In the genomic region with DNA sequence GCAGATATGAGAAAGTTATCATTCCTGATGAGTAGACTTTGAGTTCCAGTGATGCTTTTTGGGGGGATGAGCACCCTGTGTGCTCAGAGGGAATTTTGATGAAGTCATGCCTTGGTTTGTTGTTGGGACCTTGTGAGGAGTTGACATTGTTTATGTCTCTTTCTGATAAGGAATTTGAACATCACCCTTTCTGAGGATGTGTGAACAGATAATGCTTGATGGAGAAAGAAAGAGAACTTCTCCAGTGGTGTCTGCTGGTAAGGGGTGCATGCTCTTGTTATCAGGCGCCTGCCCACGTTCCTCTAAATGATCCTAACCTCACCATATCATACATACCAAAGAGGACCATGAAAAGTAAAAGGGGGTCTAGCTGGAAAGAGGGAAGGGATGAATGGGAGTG, we compare ENCODE assay signal across 17 mouse cellular contexts.
DNase-seq lines count a peak whose midpoint lies in the region; TF ChIP-seq lines count a peak whose summit lies in the region.
"Had no signal": no experiment of that assay in that cellular context is flagged by ENCODE, and none has a peak within 500 bp of the region (broad histone marks: within the 10 kb centered on the region; RNA-seq: fewer than 3 reads in every experiment).

No protein-coding gene starts in this region.

- H3K27me3 ChIP-seq in MEL (ENCODE audit: control insufficient read depth in 1 of 2, insufficient read depth in 2 of 2, low read length in 2 of 2): no peaks in the 10 kb centered on the region
- H3K27me3 ChIP-seq: CH12.LX, Patski had no signal

- H3K4me1 ChIP-seq in MEL (ENCODE audit: control insufficient read depth in 1 of 2, insufficient read depth in 2 of 2, low read length in 2 of 2): peaks cover 4 to 46% of the 10 kb centered on the region in 2 experiments; a peak in 3 of 4 replicates

- no peak for TF ChIP-seq CTCF in MEL (IDR thresholded peaks at IDR 0.05 in 2 of 3, conservative IDR thresholded peaks at IDR 0.05 in 1 of 3; ENCODE audit: control insufficient read depth in 1 of 3, insufficient read depth in 1 of 3, low read depth in 2 of 3, low read length in 3 of 3, poor library complexity in 1 of 3, severe bottlenecking in 1 of 3)

- TF ChIP-seq POLR2A in MEL (IDR thresholded peaks at IDR 0.05; ENCODE audit: control insufficient read depth in 1 of 2, insufficient read depth in 1 of 2, low read depth in 1 of 2, low read length in 2 of 2, poor library complexity in 1 of 2): no peak

- no peak for TF ChIP-seq RAD21 in MEL (IDR thresholded peaks at IDR 0.05; ENCODE audit: low read depth, low read length)

- H3K9me3 ChIP-seq in MEL (replicated peaks; ENCODE audit: insufficient read depth, low read length): no peaks in the 10 kb centered on the region

- peak; percentile 74 to 78 for TF ChIP-seq EP300 in MEL (IDR thresholded peaks at IDR 0.05; ENCODE audit: low read depth in 1 of 2, low read length in 2 of 2)

- peak; percentile 53 for DNase-seq in MEL (ENCODE audit: low read depth, low spot score)
- no peak for DNase-seq in yolk sac, embryonic 10.5 days (ENCODE audit: low spot score)
- DNase-seq: adrenal gland, adult 2 months; adrenal gland, adult 8-10 months; adrenal gland, postnatal 10 days; adrenal gland, postnatal 14 days; adrenal gland, postnatal 25 days; adrenal gland, postnatal 36 days; B cell, adult 2 months; cerebellum, adult 11 months; cerebellum, adult 11-12 months; cerebellum, adult 18-20 months; cerebellum, adult 2 months; cerebellum, adult 8-10 months had no signal

- no peaks in the 10 kb centered on the region for H3K79me2 ChIP-seq in MEL (ENCODE audit: control insufficient read depth, insufficient read depth, low read length, poor library complexity)

- no peak overlapping the region for H3K4me3 ChIP-seq in MEL (ENCODE audit: control insufficient read depth in 1 of 2, insufficient read depth in 1 of 2, low read depth in 2 of 2, low read length in 2 of 2)

- peaks cover 0 to 33% of the 10 kb centered on the region in 2 experiments; a peak in 2 of 4 replicates for H3K36me3 ChIP-seq in MEL (ENCODE audit: control insufficient read depth in 1 of 2, insufficient read depth in 2 of 2, low read length in 2 of 2)
- H3K36me3 ChIP-seq: G1E had no signal

- H3K9ac ChIP-seq in MEL (ENCODE audit: control insufficient read depth, low read depth, low read length, poor library complexity, severe bottlenecking): no peak overlapping the region

- no peak overlapping the region; the same call in 1 of the 2 replicates for H3K27ac ChIP-seq in MEL (ENCODE audit: control insufficient read depth, low read depth, low read length)

TF ChIP-seq in MEL, 35 proteins besides CTCF, POLR2A, EP300 and RAD21:
- TF ChIP-seq MAX (IDR thresholded peaks at IDR 0.05; ENCODE audit: low read length) (peak; percentile 42), USF2 (IDR thresholded peaks at IDR 0.05; ENCODE audit: borderline replicate concordance in 1 of 2, insufficient read depth in 1 of 2, low read depth in 1 of 2, low read length in 2 of 2) (no peak), GABPA (IDR thresholded peaks at IDR 0.05; ENCODE audit: low read depth, low read length) (no peak), MAZ (IDR thresholded peaks at IDR 0.05; ENCODE audit: low read depth, low read length) (no peak; the same call in 1 of the 2 replicates), ZC3H11A (IDR thresholded peaks at IDR 0.05; ENCODE audit: low read depth, low read length) (no peak), MEF2A (IDR thresholded peaks at IDR 0.05; ENCODE audit: extremely low read depth, insufficient replicate concordance, low read depth, low read length, poor library complexity, severe bottlenecking) (no peak), MXI1 (IDR thresholded peaks at IDR 0.05; ENCODE audit: low read depth, low read length) (no peak), SMC3 (IDR thresholded peaks at IDR 0.05; ENCODE audit: low read depth, low read length) (no peak), ETS1 (IDR thresholded peaks at IDR 0.05; ENCODE audit: low read depth, low read length) (peak; percentile 65; the same call in 1 of the 2 replicates), MAFK (IDR thresholded peaks at IDR 0.05; ENCODE audit: borderline replicate concordance, low read depth, low read length) (no peak), ZNF384 (IDR thresholded peaks at IDR 0.05; ENCODE audit: low read depth, low read length) (no peak), TBP (IDR thresholded peaks at IDR 0.05; ENCODE audit: low read depth, low read length) (no peak), RCOR1 (IDR thresholded peaks at IDR 0.05; ENCODE audit: low read depth, low read length) (peak; percentile 11; the same call in 1 of the 2 replicates), CHD2 (IDR thresholded peaks at IDR 0.05; ENCODE audit: low read length) (no peak), SIN3A (IDR thresholded peaks at IDR 0.05; ENCODE audit: low read length) (peak; percentile 35; the same call in 1 of the 2 replicates), JUND (IDR thresholded peaks at IDR 0.05; ENCODE audit: low read depth, low read length) (no peak), HCFC1 (IDR thresholded peaks at IDR 0.05; ENCODE audit: low read depth, low read length) (no peak), POLR2AphosphoS5 (IDR thresholded peaks at IDR 0.05; ENCODE audit: borderline replicate concordance, low read depth, low read length) (no peak), TCF12 (IDR thresholded peaks at IDR 0.05; ENCODE audit: low read depth, low read length) (peak; percentile 73), E2F4 (IDR thresholded peaks at IDR 0.05; ENCODE audit: borderline replicate concordance, low read depth, low read length) (no peak), KAT2A (conservative IDR thresholded peaks at IDR 0.05; ENCODE audit: low read depth, low read length) (no peak), CHD1 (IDR thresholded peaks at IDR 0.05; ENCODE audit: low read depth, low read length) (no peak), ELF1 (IDR thresholded peaks at IDR 0.05; ENCODE audit: low read depth, low read length) (no peak), NRF1 (IDR thresholded peaks at IDR 0.05; ENCODE audit: insufficient read depth, low read depth, low read length, poor library complexity, severe bottlenecking) (no peak), ZKSCAN1 (IDR thresholded peaks at IDR 0.05; ENCODE audit: low read depth, low read length) (no peak), UBTF (IDR thresholded peaks at IDR 0.05; ENCODE audit: borderline replicate concordance, insufficient read depth, low read depth, low read length) (no peak), GATA1 (IDR thresholded peaks at IDR 0.05; ENCODE audit: low read depth, low read length) (peak; percentile 84)
